Mouse (Mus musculus) midbrain, postnatal 0 days (tissue): ENCODE measurements around the gene Rpl29. TPM values are rescaled to one million over a fixed set of nuclear protein-coding genes. Genes with fewer than 3 reads are reported as not detected.

Source experiments
- ATAC-seq: fragments of 200-750 bp; cut with Nextera tagmentation; 2 replicates; pipeline ENCODE4 v1.8.0; 2017; ENCODE audit warnings: moderate number of reproducible peaks, mild to moderate bottlenecking, moderate TSS enrichment, moderate library complexity; ENCODE audit not compliant: low FRiP score
- DNase-seq: peaks from one replicate; pipeline ENCODE4 v3.0.0-alpha.2; 2015; ENCODE audit warnings: low spot score
- H3K27ac ChIP-seq: fragments of 300-500 bp; sonication (generic); 2 replicates; pipeline ENCODE4 v1.5.1; 2014; ENCODE audit warnings: low read depth, mild to moderate bottlenecking, low read length, mixed read lengths
- H3K27me3 ChIP-seq: fragments of 300-500 bp; sonication (generic); 2 replicates; pipeline ENCODE4 v1.6.1; 2014; ENCODE audit warnings: low read length, control low read depth, mixed read lengths; ENCODE audit not compliant: insufficient read depth
- H3K36me3 ChIP-seq: fragments of 300-500 bp; sonication (generic); 2 replicates; pipeline ENCODE4 v1.6.1; 2014; ENCODE audit warnings: low read length, control low read depth, mixed read lengths; ENCODE audit not compliant: insufficient read depth
- H3K4me1 ChIP-seq: fragments of 300-500 bp; sonication (generic); 2 replicates; pipeline ENCODE4 v1.6.1; 2014; ENCODE audit warnings: mild to moderate bottlenecking, control low read depth, antibody characterized with exemption, low read length, mixed read lengths; ENCODE audit not compliant: insufficient read depth
- H3K4me2 ChIP-seq: fragments of 300-500 bp; sonication (generic); 2 replicates; pipeline ENCODE4 v1.6.1; 2014; ENCODE audit warnings: low read depth, mild to moderate bottlenecking, low read length, mixed read lengths; ENCODE audit not compliant: poor library complexity, severe bottlenecking
- H3K4me3 ChIP-seq: fragments of 300-500 bp; sonication (generic); 2 replicates; pipeline ENCODE4 v1.5.1; 2014; ENCODE audit warnings: low read depth, mild to moderate bottlenecking, low read length, moderate library complexity
- H3K9ac ChIP-seq: fragments of 300-500 bp; sonication (generic); replicated peaks from 2 replicates; pipeline ENCODE4 v1.6.1; 2014; ENCODE audit warnings: mild to moderate bottlenecking, low read length, moderate library complexity, mixed read lengths; ENCODE audit not compliant: poor library complexity, severe bottlenecking
- H3K9me3 ChIP-seq: fragments of 300-500 bp; sonication (generic); 2 replicates; pipeline ENCODE4 v1.6.1; 2016; ENCODE audit warnings: low read length, control low read depth
- CTCF ChIP-seq: IDR thresholded peaks from 2 replicates; pipeline ENCODE4 v1.5.1; 2016; ENCODE audit warnings: antibody characterized with exemption, mild to moderate bottlenecking
- WGBS: fragments of 180-500 bp; shearing (Covaris S2); extraction: QIAGEN DNeasy Blood & Tissue Kit; methylation state at CpG from one replicate; pipeline ENCODE4 v1.1.7; 2014; 5-methylcytosine and 5-hydroxymethylcytosine counted together
- polyA plus RNA-seq: library from polyadenylated mRNA; unstranded; fragments of >200 nt; fragmentation: Nextera tagmentation; extraction: Ambion mirVana; gene quantifications from 2 replicates; pipeline ENCODE4 v1.2.1, GENCODE M21; 2015
- total RNA-seq: library from RNA; depleted of rRNA; stranded (reverse); fragments of >200 nt; gene quantifications from 2 replicates; pipeline ENCODE4 v1.2.3, GENCODE M21; 2014; rRNA removed

The Rpl29 gene
- total RNA-seq (795 and 936 TPM in 2 replicates), polyA plus RNA-seq (645 TPM in 2 replicates)

GRCm38 (mm10) chr9:106429221-106430014, at the start of gene Rpl29:
Gene Rpl29 (plus strand): TSS chr9:106429454.
- Histone ChIP-seq H3K9me3 (no peaks in the 10 kb centered on the region), H3K27me3 (no peaks in the 10 kb centered on the region), H3K4me3 (peak within 1 kb of the TSS; percentile 64), H3K4me2 (peak within 1 kb of the TSS; percentile 84), H3K4me1 (no peaks in the 10 kb centered on the region), H3K27ac (peak within 1 kb of the TSS; percentile 95), H3K36me3 (peaks cover 23% of the 10 kb centered on the region), H3K9ac (peak within 1 kb of the TSS; percentile 93)
- no peak for TF ChIP-seq CTCF
- DNase-seq: peak; percentile 98
- peak; percentile 92 for ATAC-seq
- under 1% methylated on average over 55 of the region's 55 CpGs for WGBS

GRCm38 (mm10) chr9:106386181-106386864, 42.9 kb upstream of the Rpl29 start:
- TF ChIP-seq CTCF: no peak
- 75% methylated on average over 12 of the region's 12 CpGs for WGBS
- H3K4me1 ChIP-seq: no peaks in the 10 kb centered on the region
- H3K36me3 ChIP-seq: no peaks in the 10 kb centered on the region
- H3K4me2 ChIP-seq: no peak overlapping the region
- no peak overlapping the region for H3K27ac ChIP-seq
- H3K27me3 ChIP-seq: no peaks in the 10 kb centered on the region
- DNase-seq (no peak), ATAC-seq (no peak)
- no peak overlapping the region for H3K4me3 ChIP-seq
- H3K9me3 ChIP-seq: 0 out of 2 replicates have a peak, but pooled peaks cover 4% of the 10 kb centered on the region
- no peak overlapping the region for H3K9ac ChIP-seq

GRCm38 (mm10) chr9:106392828-106393527, 36.3 kb upstream of the Rpl29 start:
- 66% methylated on average over 11 of the region's 11 CpGs for WGBS
- Histone ChIP-seq H3K4me1 (peaks cover 8% of the 10 kb centered on the region; the same call in 1 of the 2 replicates), H3K27ac (no peak overlapping the region)

GRCm38 (mm10) chr9:106393548-106393947, 35.7 kb upstream of the Rpl29 start:
- Histone ChIP-seq H3K27ac (no peak overlapping the region), H3K4me3 (no peak overlapping the region), H3K9ac (no peak overlapping the region), H3K4me1 (peaks cover 8% of the 10 kb centered on the region; the same call in 1 of the 2 replicates), H3K9me3 (0 out of 2 replicates have a peak, but pooled peaks cover 4% of the 10 kb centered on the region), H3K27me3 (no peaks in the 10 kb centered on the region), H3K36me3 (no peaks in the 10 kb centered on the region), H3K4me2 (no peak overlapping the region)
- TF ChIP-seq CTCF: no peak
- WGBS: 80% methylated on average over 8 of the region's 8 CpGs
- ATAC-seq (no peak), DNase-seq (no peak)

More at GRCm38 (mm10) chr9:106392828-106393527, 36.3 kb upstream of the Rpl29 start:
- H3K9me3 ChIP-seq: 0 out of 2 replicates have a peak, but pooled peaks cover 4% of the 10 kb centered on the region
- DNase-seq: no peak
- no peak overlapping the region for H3K4me2 ChIP-seq
- no peak for TF ChIP-seq CTCF
- H3K4me3 ChIP-seq: no peak overlapping the region
- ATAC-seq: no peak
- no peaks in the 10 kb centered on the region for H3K27me3 ChIP-seq
- H3K36me3 ChIP-seq: no peaks in the 10 kb centered on the region
- H3K9ac ChIP-seq: no peak overlapping the region

- WGBS: 31% methylated on average over 11 of the region's 11 CpGs
- ATAC-seq: peak; percentile 47; the same call in 1 of the 2 replicates
- DNase-seq: peak; percentile 65
Measured at GRCm38 (mm10) chr9:106394649-106395602, 34.3 kb upstream of the Rpl29 start.

More at GRCm38 (mm10) chr9:106394649-106395602, 34.3 kb upstream of the Rpl29 start:
- Histone ChIP-seq H3K27ac (0 out of 2 replicates have a peak overlapping the region, but pooled peaks have one; percentile 1), H3K4me3 (no peak overlapping the region), H3K4me1 (peaks cover 8% of the 10 kb centered on the region; the same call in 1 of the 2 replicates), H3K36me3 (no peaks in the 10 kb centered on the region), H3K27me3 (no peaks in the 10 kb centered on the region), H3K9me3 (no peaks in the 10 kb centered on the region), H3K9ac (no peak overlapping the region), H3K4me2 (no peak overlapping the region)
- TF ChIP-seq CTCF: peak; percentile 60
